Mouse (Mus musculus): ENCODE results near the gene Gm10024.
"Not testable (repeated sequence)": the region's sequence is repeated elsewhere in the genome, so short reads cannot be mapped to it uniquely, and the experiment has no call there.

The Gm10024 gene

DNA sequence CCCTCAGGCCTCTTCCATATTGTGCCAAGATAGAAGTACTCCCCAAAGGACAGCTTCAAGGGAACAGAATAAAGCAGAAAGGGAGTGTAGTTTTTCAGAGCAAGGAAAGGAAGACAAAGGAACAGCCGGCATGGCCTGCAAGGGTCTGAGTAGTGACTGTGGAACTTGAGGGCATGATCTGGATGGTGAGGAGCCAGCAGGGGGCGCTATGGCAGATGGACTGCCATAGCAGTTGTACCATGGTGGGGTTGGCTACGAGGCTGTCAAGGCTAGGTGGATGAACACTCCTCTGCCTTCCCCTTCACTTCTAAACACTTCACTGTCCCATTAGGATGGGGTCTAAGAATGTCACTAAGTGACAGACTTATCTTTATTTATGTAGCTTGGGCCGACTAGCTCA, 18.0 kb downstream of the Gm10024 start:
- DNase-seq (ENCODE audit: low spot score in 2 of 2) = no peak

DNA sequence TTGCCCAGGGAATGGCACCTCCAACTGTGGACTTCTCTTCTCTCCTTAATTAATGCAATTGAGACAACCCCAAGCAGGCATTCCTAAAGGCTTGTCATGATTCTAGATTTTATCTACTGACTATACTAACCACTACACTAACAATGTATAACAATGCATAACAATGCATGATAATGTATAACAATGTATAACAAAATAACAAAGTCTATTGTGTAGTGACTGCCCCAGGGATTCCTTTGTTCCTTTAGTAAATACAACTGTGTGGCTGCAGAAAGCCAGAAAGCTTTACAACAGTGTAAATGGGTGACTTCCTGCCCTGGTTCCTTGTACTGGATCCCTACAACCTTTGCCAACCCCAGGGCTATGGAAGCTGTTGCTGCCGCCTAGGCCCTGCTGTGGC, 24.7 kb downstream of the Gm10024 start:
- no peak for DNase-seq (ENCODE audit: low spot score in 2 of 2)

DNA sequence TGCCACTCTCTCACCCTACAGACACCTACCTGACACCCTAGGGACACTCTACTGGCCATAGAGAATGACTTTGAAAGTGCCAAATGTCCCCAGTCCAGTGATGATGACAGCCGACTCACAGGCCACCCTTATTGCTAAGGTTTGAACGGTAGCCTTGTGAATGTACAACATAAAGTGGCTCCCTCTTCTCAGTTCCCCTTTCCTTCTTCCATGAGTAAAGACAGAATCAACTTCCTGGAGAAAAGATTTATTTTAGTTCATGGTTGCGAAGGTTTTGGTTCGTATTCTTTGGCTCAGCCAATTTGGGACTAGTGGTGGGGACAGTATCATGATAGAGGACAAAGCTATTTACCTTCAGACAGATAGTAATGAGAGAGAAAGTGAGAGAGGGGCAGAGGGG, 27.7 kb downstream of the Gm10024 start:
- no peak for DNase-seq (ENCODE audit: low spot score in 2 of 2)

DNA sequence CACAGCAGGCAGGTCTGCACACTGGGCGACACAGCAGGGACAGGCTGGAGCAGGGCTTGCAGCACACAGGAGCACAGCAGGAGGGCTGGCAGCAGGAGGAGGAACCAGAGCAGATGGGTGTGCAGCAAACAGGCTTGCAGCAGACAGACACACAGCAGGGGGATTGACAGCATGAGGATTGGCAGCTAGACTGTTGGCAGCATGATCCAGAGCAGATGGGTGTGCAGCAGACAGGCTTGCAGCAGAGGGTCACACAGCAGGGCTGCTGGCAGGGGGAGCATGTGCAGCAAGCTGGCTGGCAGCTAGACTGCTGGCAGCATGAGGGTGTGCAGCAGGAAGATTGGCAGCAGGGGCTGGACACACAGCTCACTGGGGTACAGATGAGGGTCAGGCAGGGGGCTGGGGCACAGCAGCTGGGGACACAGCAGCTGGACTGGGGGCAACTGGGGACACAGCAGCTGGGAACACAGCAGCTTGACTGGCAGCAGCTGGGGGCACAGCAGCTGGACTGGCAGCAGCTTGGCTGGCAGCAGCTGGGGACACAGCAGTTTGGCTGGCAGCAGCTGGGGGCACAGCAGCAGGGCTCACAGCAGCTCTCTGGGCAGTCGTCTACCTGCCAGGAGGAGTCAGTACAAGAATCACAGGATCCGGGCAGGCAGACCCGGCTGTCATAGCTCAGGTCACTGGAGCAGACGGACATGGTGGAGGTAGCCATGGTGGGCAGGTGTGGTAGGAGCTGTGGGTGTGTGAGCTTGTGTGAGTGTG, 30.8 kb downstream of the Gm10024 start, which contains the start of gene Gm18596:
TSS of gene Gm18596 (minus strand) at position 715 of the 765 bp plus-strand sequence.
- DNase-seq (ENCODE audit: low spot score in 2 of 2) = not testable (repeated sequence)

DNA sequence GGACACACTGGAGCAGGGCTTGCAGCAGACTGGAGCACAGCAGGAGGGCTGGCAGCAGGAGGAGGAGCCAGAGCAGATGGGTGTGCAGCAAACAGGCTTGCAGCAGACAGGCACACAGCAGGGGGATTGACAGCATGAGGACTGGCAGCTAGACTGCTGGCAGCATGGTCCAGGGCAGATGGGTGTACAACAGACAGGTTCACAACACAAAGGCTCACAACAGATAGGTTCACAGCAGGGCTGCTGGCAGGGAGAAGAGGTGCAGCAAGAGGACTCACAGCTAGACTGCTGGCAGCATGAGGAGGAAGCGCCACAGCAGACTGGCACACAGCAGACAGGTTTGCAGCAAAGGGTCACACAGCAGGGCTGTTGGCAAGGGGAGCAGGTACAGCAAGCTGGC, 39.4 kb downstream of the Gm10024 start:
- not testable (repeated sequence) for DNase-seq (ENCODE audit: low spot score in 2 of 2)

DNA sequence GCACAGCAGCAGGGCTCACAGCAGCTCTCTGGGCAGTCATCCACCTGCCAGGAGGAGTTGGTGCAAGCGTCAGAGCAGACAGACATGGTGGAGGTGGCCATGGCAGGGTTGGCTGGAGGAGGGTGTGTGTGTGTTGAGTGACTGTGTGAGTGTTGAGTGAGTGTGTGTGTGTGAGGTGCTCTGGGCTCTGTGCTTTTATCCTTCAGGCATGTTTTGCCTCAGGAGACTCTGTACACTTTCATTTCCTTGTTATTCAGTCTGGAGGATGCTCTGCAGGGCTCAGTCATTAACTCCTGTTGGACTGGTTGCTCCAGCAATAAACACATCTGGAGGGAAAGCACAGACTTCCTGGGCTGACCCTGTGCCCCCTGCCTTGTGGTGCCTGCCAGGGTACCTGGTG, 40.0 kb downstream of the Gm10024 start, which contains the start of gene Gm9736:
TSS of gene Gm9736 (minus strand) at position 101 of the 400 bp plus-strand sequence.
- not testable (repeated sequence) for DNase-seq (ENCODE audit: low spot score in 2 of 2)

DNA sequence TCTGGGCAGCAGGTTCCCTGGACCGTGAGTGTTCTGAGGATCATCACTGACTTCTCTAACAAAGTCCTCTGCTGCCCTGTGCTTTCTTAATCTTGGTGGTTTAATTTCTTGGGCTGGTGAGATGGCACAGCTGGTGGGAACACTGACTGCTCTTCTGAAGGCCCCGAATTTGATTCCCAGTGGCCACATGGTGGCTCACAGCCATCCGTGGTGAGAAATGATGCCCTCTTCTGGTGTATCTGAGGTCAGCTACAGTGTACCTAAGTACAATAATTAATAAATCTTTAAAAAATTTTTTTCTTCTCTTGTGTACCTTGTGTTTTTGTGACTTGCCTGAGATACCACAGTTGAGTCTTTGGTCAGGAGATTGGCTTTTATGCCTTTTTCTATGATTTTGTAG, 41.1 kb downstream of the Gm10024 start:
- not testable (repeated sequence) for DNase-seq (ENCODE audit: low spot score in 2 of 2)

DNA sequence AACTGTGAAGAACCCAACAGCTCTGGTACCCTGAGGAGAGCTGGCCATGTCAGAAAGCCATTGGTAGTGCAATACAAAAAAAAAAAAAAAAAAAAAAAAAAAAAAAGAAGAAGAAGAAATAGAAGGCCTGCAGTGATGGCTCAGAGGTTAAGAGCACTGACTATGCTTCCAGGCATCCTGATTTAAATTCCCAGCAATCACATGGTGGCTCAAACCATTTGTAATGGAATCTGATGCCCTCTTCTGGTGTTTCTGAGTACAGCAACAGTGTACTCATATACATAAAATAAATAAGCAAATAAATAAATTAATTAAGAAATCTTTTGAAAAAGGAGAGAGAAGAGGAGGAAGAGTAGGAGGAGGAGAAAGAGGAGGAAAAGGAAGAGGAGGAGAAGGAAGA, 42.2 kb downstream of the Gm10024 start:
- DNase-seq (ENCODE audit: low spot score in 2 of 2) = no peak

DNA sequence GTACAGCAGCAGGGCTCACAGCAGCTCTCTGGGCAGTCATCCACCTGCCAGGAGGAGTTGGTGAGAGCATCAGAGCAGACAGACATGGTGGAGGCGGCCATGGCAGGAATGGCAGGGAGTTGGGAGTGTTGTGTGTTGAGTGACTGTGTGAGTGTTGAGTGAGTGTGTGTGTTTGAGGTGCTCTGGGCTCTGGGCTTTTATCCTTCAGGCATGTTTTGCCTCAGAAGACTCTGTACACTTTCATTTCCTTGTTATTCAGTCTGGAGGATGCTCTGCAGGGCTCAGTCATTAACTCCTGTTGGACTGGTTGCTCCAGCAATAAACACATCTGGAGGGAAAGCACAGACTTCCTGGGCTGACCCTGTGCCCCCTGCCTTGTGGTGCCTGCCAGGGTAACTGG, 48.3 kb downstream of the Gm10024 start, which contains the start of gene Gm3233:
TSS of gene Gm3233 (minus strand) at position 101 of the 400 bp plus-strand sequence.
- DNase-seq (ENCODE audit: low spot score in 2 of 2) = not testable (repeated sequence)

Measured in urinary bladder, adult 18-20 months (tissue).